Mouse (Mus musculus): ENCODE results near the gene Celsr1.

GRCm38 (mm10) chr15:86080408-86080807 lies 46.8 kb upstream of the Celsr1 start:
- TF ChIP-seq CTCF (IDR thresholded peaks at IDR 0.05; ENCODE audit: insufficient read depth, low read depth, low read length) (no peak), POLR2A (IDR thresholded peaks at IDR 0.05; ENCODE audit: insufficient read depth, low read depth, low read length) (no peak)

Measured in olfactory bulb, adult 2 months (tissue).